ENCODE assay signal across 11 mouse cellular contexts in genomic region chr7:79524921-79525320, GRCm38 (mm10). TPM values are rescaled to one million over a fixed set of nuclear protein-coding genes. Genes with fewer than 3 reads are reported as not detected.
DNase-seq lines count a peak whose midpoint lies in the region; ATAC-seq and TF ChIP-seq lines count a peak whose summit lies in the region.
"Had no signal": no experiment of that assay in that cellular context is flagged by ENCODE, and none has a peak within 500 bp of the region (broad histone marks: within the 10 kb centered on the region; RNA-seq: fewer than 3 reads in every experiment).

No protein-coding gene starts in this region.

- TF ChIP-seq CTCF in liver, postnatal 0 days (IDR thresholded peaks at IDR 0.05; ENCODE audit: low read depth), result no peak

- peak overlapping the region; percentile 61 for H3K9ac ChIP-seq in forebrain, embryonic 11.5 days (ENCODE audit: low read length)
- H3K9ac ChIP-seq in midbrain, embryonic 11.5 days (ENCODE audit: low read length), result peak overlapping the region; percentile 43
- H3K9ac ChIP-seq in liver, postnatal 0 days (replicated peaks), result no peak overlapping the region
- H3K9ac ChIP-seq: intestine, embryonic 15.5 days; liver, embryonic 14.5 days had no signal

- H3K9me3 ChIP-seq in forebrain, embryonic 11.5 days (ENCODE audit: control insufficient read depth, low read length), result no peaks in the 10 kb centered on the region
- no peaks in the 10 kb centered on the region for H3K9me3 ChIP-seq in midbrain, embryonic 11.5 days (ENCODE audit: control insufficient read depth, low read length)
- H3K9me3 ChIP-seq in heart, embryonic 10.5 days, result no peaks in the 10 kb centered on the region
- no peaks in the 10 kb centered on the region for H3K9me3 ChIP-seq in liver, postnatal 0 days (ENCODE audit: low read length)
- H3K9me3 ChIP-seq: intestine, embryonic 15.5 days had no signal

- no peak overlapping the region; the same call in 1 of the 2 replicates for H3K4me2 ChIP-seq in forebrain, embryonic 11.5 days (ENCODE audit: low read depth, low read length, severe bottlenecking)
- H3K4me2 ChIP-seq in midbrain, embryonic 11.5 days, result no peak overlapping the region
- no peak overlapping the region for H3K4me2 ChIP-seq in liver, postnatal 0 days (ENCODE audit: low read depth, low read length)
- H3K4me2 ChIP-seq: heart, embryonic 11.5 days; intestine, embryonic 15.5 days had no signal

- no peak for TF ChIP-seq EP300 in liver, postnatal 0 days (IDR thresholded peaks at IDR 0.05; ENCODE audit: low read depth)

- no peak for DNase-seq in forebrain, embryonic 11.5 days (ENCODE audit: low spot score)
- peak; percentile 74 to 87 for DNase-seq in frontal cortex, postnatal 36 days (ENCODE audit: low spot score in 2 of 2)
- no peak for DNase-seq in midbrain, embryonic 11.5 days (ENCODE audit: low spot score, missing footprints)
- DNase-seq in right cerebral cortex, adult 2 months (ENCODE audit: low spot score in 2 of 2), result peak; percentile 79 to 83
- no peak for DNase-seq in heart, embryonic 10.5 days (ENCODE audit: low spot score)
- DNase-seq in liver, postnatal 0 days, result no peak
- DNase-seq in spleen, adult 18-20 months, result no peak
- DNase-seq: thymus, adult 2 months had no signal

- peak overlapping the region; percentile 99 for H3K27ac ChIP-seq in forebrain, embryonic 11.5 days (ENCODE audit: low read depth, low read length)
- peak overlapping the region; percentile 96 for H3K27ac ChIP-seq in midbrain, embryonic 11.5 days (ENCODE audit: low read depth, low read length)
- H3K27ac ChIP-seq in heart, embryonic 10.5 days, result no peak overlapping the region
- no peak overlapping the region for H3K27ac ChIP-seq in liver, postnatal 0 days (ENCODE audit: low read depth)
- H3K27ac ChIP-seq: intestine, embryonic 15.5 days; liver, embryonic 14.5 days had no signal

- 47% methylated on average over 10 of the region's 10 CpGs for WGBS in forebrain, embryonic 11.5 days
- 46% methylated on average over 10 of the region's 10 CpGs for WGBS in midbrain, embryonic 11.5 days
- WGBS in heart, embryonic 10.5 days, result 52% methylated on average over 10 of the region's 10 CpGs
- WGBS in liver, postnatal 0 days (ENCODE audit: insufficient replicate concordance), result 71% methylated on average over 10 of the region's 10 CpGs

- no peak for ATAC-seq in forebrain, embryonic 11.5 days (replicated peaks; ENCODE audit: low FRiP score)
- peak; percentile 8; the same call in 1 of the 2 replicates for ATAC-seq in midbrain, embryonic 11.5 days (ENCODE audit: low FRiP score)
- no peak for ATAC-seq in liver, postnatal 0 days
- ATAC-seq: intestine, embryonic 15.5 days had no signal

- H3K27me3 ChIP-seq in forebrain, embryonic 11.5 days (ENCODE audit: control insufficient read depth, insufficient read depth, low read length), result no peaks in the 10 kb centered on the region
- H3K27me3 ChIP-seq in midbrain, embryonic 11.5 days (ENCODE audit: control insufficient read depth, insufficient read depth, low read length), result peaks cover 9% of the 10 kb centered on the region; the same call in 1 of the 2 replicates
- peaks cover 98% of the 10 kb centered on the region for H3K27me3 ChIP-seq in heart, embryonic 10.5 days (ENCODE audit: insufficient read depth, poor library complexity, severe bottlenecking)
- H3K27me3 ChIP-seq in liver, postnatal 0 days (ENCODE audit: insufficient read depth, low read length), result peaks cover 31% of the 10 kb centered on the region; the same call in 1 of the 2 replicates

- peaks cover 9% of the 10 kb centered on the region; the same call in 1 of the 2 replicates for H3K36me3 ChIP-seq in forebrain, embryonic 11.5 days (ENCODE audit: control insufficient read depth, insufficient read depth, low read length)
- no peaks in the 10 kb centered on the region; the same call in 1 of the 2 replicates for H3K36me3 ChIP-seq in midbrain, embryonic 11.5 days (ENCODE audit: control insufficient read depth, insufficient read depth, low read length)
- H3K36me3 ChIP-seq in heart, embryonic 10.5 days, result no peaks in the 10 kb centered on the region
- no peaks in the 10 kb centered on the region for H3K36me3 ChIP-seq in liver, postnatal 0 days (replicated peaks; ENCODE audit: insufficient read depth, low read length)
- H3K36me3 ChIP-seq: intestine, embryonic 15.5 days had no signal

- H3K4me1 ChIP-seq in forebrain, embryonic 11.5 days (replicated peaks; ENCODE audit: control insufficient read depth, insufficient read depth, low read length), result peaks cover 76% of the 10 kb centered on the region
- peaks cover 50% of the 10 kb centered on the region for H3K4me1 ChIP-seq in midbrain, embryonic 11.5 days (ENCODE audit: control insufficient read depth, insufficient read depth, low read length)
- peaks cover 31% of the 10 kb centered on the region for H3K4me1 ChIP-seq in heart, embryonic 10.5 days
- H3K4me1 ChIP-seq in liver, postnatal 0 days (ENCODE audit: insufficient read depth), result no peaks in the 10 kb centered on the region

- no peak overlapping the region for H3K4me3 ChIP-seq in forebrain, embryonic 11.5 days (ENCODE audit: low read depth, low read length)
- no peak overlapping the region for H3K4me3 ChIP-seq in midbrain, embryonic 11.5 days (ENCODE audit: low read depth, low read length)
- H3K4me3 ChIP-seq in heart, embryonic 10.5 days, result no peak overlapping the region
- no peak overlapping the region for H3K4me3 ChIP-seq in liver, postnatal 0 days (ENCODE audit: low read depth, low read length)
- H3K4me3 ChIP-seq: intestine, embryonic 15.5 days had no signal

RNA-seq across cellular contexts. Expression of gene Polg, which starts 58.8 kb away (rescaled TPM):
- 48.2 and 48.5 TPM in 2 replicates for polyA plus RNA-seq in forebrain, embryonic 11.5 days (2014; fragmentation: Nextera tagmentation; extraction: Ambion mirVana)
- polyA plus RNA-seq in midbrain, embryonic 11.5 days (2014; fragmentation: Nextera tagmentation; extraction: Ambion mirVana), result 24.0 and 26.7 TPM in 2 replicates
- 33.2 and 43.3 TPM in 2 replicates for polyA plus RNA-seq in heart, embryonic 10.5 days (2016; fragmentation: Nextera tagmentation; extraction: Ambion mirVana)
- 19.1 and 24.7 TPM in 2 replicates for polyA plus RNA-seq in liver, postnatal 0 days (2015; fragmentation: Nextera tagmentation; extraction: Ambion mirVana)

Comparison
In these comparisons a context has a peak if more than half of its experiments do, and no peak if none do; other contexts are left out.
1. DNase-seq: peak in frontal cortex, postnatal 36 days (2 of 2) and right cerebral cortex, adult 2 months (2 of 2); none in forebrain, embryonic 11.5 days (single experiment), midbrain, embryonic 11.5 days (single experiment), heart, embryonic 10.5 days (single experiment), liver, postnatal 0 days (single experiment) and spleen, adult 18-20 months (0 of 2).
2. H3K27ac ChIP-seq: peak in forebrain, embryonic 11.5 days (single experiment) and midbrain, embryonic 11.5 days (single experiment); none in heart, embryonic 10.5 days (single experiment) and liver, postnatal 0 days (single experiment).